Mouse (Mus musculus) ES-E14 (cell line): Measurements from ENCODE around the gene Skap2. TPM values are rescaled to one million over a fixed set of nuclear protein-coding genes. Genes with fewer than 3 reads are reported as not detected.
A peak's percentile ranks its signal among the peaks of the same experiment; 100 is the strongest.

Experiments
- DNase-seq: peaks from one replicate; pipeline ENCODE4 v3.0.0-alpha.2; 2013; ENCODE audit warnings: low read depth, low spot score
- H3K27ac ChIP-seq: 2 replicates; pipeline ENCODE4 v1.5.1; 2012; ENCODE audit warnings: low read depth, mild to moderate bottlenecking, low read length, moderate library complexity, mixed read lengths; ENCODE audit not compliant: poor library complexity, insufficient read depth, severe bottlenecking
- H3K36me3 ChIP-seq: 2 replicates; pipeline ENCODE4 v1.6.1; 2012; ENCODE audit warnings: mild to moderate bottlenecking, low read length, moderate library complexity, mixed read lengths; ENCODE audit not compliant: control insufficient read depth, poor library complexity, insufficient read depth, severe bottlenecking
- H3K4me1 ChIP-seq, 2 experiments: fragments of 150-350 bp in 1 of 2; sonication (generic) in 1 of 2; 2 replicates each; pipeline ENCODE4 v1.6.1; 2012; ENCODE audit warnings: low read length in 2 of 2, mild to moderate bottlenecking in 1 of 2, mixed read lengths in 1 of 2; ENCODE audit not compliant: control insufficient read depth in 2 of 2, insufficient read depth in 2 of 2, poor library complexity in 1 of 2
- H3K4me3 ChIP-seq, 2 experiments: fragments of 150-350 bp in 1 of 2; sonication (generic) in 1 of 2; 2 replicates each; pipeline ENCODE4 v1.5.1; 2012; ENCODE audit warnings: low read length in 2 of 2, low read depth in 1 of 2, mild to moderate bottlenecking in 1 of 2, mixed read lengths in 1 of 2; ENCODE audit not compliant: insufficient read depth in 1 of 2, poor library complexity in 1 of 2, severe bottlenecking in 1 of 2
- H3K9ac ChIP-seq: 2 replicates; pipeline ENCODE4 v1.6.1; 2012; ENCODE audit warnings: low read depth, mild to moderate bottlenecking, low read length, mixed read lengths; ENCODE audit not compliant: poor library complexity, insufficient read depth, severe bottlenecking
- H3K9me3 ChIP-seq: fragments of 150-350 bp; sonication (generic); 2 replicates; pipeline ENCODE4 v1.6.1; 2012; ENCODE audit warnings: low read depth, mild to moderate bottlenecking, low read length; ENCODE audit not compliant: control insufficient read depth, insufficient read depth
- CHD2 ChIP-seq: IDR thresholded peaks from 2 replicates; pipeline ENCODE4 v1.6.1; 2014; ENCODE audit warnings: mild to moderate bottlenecking, low read depth, low read length, inconsistent platforms
- HCFC1 ChIP-seq: IDR thresholded peaks from 2 replicates; pipeline ENCODE4 v1.6.1; 2012; ENCODE audit warnings: low read length, inconsistent platforms, borderline replicate concordance; ENCODE audit not compliant: insufficient read depth
- MAFK ChIP-seq: IDR thresholded peaks from 2 replicates; pipeline ENCODE4 v1.6.1; 2014; ENCODE audit warnings: mild to moderate bottlenecking, low read depth, low read length, inconsistent platforms; ENCODE audit not compliant: insufficient read depth
- ZC3H11A ChIP-seq: IDR thresholded peaks from 2 replicates; pipeline ENCODE4 v1.6.1; 2012; ENCODE audit warnings: low read depth, mild to moderate bottlenecking, inconsistent platforms, low read length, borderline replicate concordance
- ZNF384 ChIP-seq: IDR thresholded peaks from 2 replicates; pipeline ENCODE4 v1.6.1; 2012; ENCODE audit warnings: low read depth, low read length, inconsistent platforms
- in situ Hi-C, 2 experiments: fragments of 600-800 bp; cut with MboI; formaldehyde crosslinking; loops; one replicate each; pipeline ENCODE4 v1.15.1; 2025; ENCODE audit warnings: low sequenced_read_pairs in 2 of 2, inconsistent platforms in 1 of 2; ENCODE audit not compliant: unreplicated experiment in 2 of 2
- total RNA-seq: library from RNA; depleted of rRNA; stranded (reverse); fragments of 300-350 nt; gene quantifications from 2 replicates; pipeline ENCODE4 v1.2.3, GENCODE M21; 2012; rRNA removed

Skap2 gene
- 19.6 and 25.1 TPM in 2 replicates for total RNA-seq

DNA sequence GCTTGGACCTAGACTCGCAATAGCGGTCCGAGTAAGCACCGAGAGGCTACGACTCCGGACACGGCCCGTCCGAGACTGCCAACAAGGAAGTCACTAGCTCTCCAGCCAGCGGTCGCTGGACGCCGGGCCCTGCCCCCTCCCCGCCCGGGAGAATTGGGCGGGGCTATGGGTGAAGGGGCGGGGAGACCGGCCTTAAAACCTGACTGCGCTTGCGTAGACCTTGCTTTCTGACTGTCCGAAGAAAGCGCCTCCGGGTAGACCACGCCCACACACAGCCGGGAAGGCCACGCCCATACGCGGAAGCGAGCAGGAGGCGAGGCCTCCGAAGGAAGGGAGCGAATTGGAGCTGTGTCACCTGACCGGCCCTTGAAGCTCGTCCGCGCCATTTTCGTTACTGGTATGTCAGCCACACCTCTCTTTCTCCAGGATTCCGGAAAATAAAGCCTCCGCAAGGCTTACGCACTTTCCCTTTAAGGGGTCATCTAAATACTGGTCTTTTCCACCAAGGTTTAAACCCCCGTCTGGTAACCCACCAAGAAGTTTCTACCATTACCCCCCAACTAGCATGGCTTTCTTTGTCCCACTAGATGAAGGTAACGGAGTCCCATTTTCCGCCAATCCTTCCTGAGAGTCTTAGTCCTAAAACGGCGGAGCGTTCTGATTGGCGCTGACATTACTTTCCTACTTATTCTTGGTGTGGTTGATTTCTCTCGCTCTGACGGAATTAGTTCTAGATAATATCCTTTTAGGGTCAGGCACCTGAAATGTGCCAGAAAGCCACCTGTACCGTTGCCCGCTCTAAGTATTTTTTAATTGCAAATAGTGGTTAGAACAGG is at the start of gene Skap2:
Gene Skap2 (minus strand): TSS at position 141 of the 836 bp plus-strand sequence.
- peak within 1 kb of the TSS; percentile 78 to 89 for H3K4me3 ChIP-seq
- no peaks in the 10 kb centered on the region for H3K9me3 ChIP-seq
- in situ Hi-C loops: no loop called here
- DNase-seq: peak; percentile 98
- peak within 1 kb of the TSS; percentile 71 for H3K9ac ChIP-seq
- no peaks in the 10 kb centered on the region for H3K36me3 ChIP-seq
- peak; percentile 12; the same call in 1 of the 2 replicates for TF ChIP-seq CHD2
- no peak for TF ChIP-seq ZC3H11A
- peak; percentile 90 for TF ChIP-seq HCFC1
- H3K27ac ChIP-seq: peak within 1 kb of the TSS; percentile 48
- peaks cover 0 to 7% of the 10 kb centered on the region in 2 experiments; a peak in 2 of 4 replicates for H3K4me1 ChIP-seq

DNA sequence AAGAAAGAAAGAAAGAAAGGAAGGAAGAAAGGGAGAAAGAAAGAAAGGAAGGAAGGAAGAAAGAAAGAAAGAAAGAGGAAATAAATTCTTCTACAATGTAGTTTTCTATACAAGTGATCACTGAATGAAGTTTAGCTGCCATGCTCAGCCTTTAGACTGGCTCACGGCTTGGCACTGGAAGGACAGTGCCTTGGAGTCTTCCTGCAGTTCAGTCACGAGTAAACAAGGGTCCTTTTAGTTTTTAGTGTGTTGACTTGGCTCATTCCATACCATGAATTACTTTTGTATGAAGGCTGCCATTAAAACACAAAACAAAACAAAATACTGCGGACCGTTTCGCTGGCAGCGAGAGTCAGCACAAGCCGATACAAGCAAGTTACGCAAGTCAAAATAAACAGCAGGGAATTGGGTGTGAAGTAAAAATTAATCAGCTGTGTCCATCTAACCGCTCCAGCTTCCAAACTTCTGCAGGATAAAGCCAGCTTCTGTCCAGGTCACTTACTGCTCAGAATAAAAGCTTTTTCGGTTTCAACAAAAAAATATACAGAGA is 46.6 kb upstream of the Skap2 start:
- Histone ChIP-seq H3K4me1 (0 out of 4 replicates have a peak, but pooled peaks cover 0 to 2% of the 10 kb centered on the region in 2 experiments), H3K27ac (no peak overlapping the region), H3K4me3 (no peak overlapping the region), H3K9me3 (no peaks in the 10 kb centered on the region), H3K36me3 (no peaks in the 10 kb centered on the region), H3K9ac (no peak overlapping the region)
- no peak for TF ChIP-seq ZC3H11A
- TF ChIP-seq CHD2: no peak
- no peak for TF ChIP-seq HCFC1
- TF ChIP-seq ZNF384: no peak
- TF ChIP-seq MAFK: no peak
- DNase-seq: no peak
- in situ Hi-C loops: no loop called here

DNA sequence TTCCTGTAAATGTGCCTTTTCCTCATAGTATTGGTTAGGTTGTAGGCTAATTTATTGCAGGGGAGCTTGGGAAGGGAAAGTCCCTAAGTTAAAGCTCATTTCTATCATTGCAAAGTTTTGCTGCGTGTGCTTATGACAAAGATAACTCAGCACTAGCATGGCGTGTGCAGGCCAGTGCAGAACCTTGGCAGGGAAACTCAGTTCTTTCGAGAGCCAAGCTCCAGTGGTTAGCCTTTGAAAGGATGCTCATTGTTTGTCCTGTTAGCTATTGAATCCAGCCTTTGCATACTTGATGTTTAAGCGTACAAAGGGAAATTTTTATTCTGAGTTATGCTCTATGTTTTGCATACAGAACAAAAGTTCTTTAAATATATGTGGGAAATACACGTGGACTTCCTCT is 45.8 kb upstream of the Skap2 start:
- no peak overlapping the region for H3K27ac ChIP-seq
- no peak for DNase-seq
- TF ChIP-seq CHD2 (no peak), MAFK (no peak), ZC3H11A (no peak), ZNF384 (no peak), HCFC1 (no peak)
- H3K9ac ChIP-seq: no peak overlapping the region
- no peaks in the 10 kb centered on the region for H3K9me3 ChIP-seq
- H3K4me3 ChIP-seq: no peak overlapping the region
- in situ Hi-C loops: no loop called here
- no peaks in the 10 kb centered on the region for H3K36me3 ChIP-seq
- 0 out of 4 replicates have a peak, but pooled peaks cover 0 to 2% of the 10 kb centered on the region in 2 experiments for H3K4me1 ChIP-seq

DNA sequence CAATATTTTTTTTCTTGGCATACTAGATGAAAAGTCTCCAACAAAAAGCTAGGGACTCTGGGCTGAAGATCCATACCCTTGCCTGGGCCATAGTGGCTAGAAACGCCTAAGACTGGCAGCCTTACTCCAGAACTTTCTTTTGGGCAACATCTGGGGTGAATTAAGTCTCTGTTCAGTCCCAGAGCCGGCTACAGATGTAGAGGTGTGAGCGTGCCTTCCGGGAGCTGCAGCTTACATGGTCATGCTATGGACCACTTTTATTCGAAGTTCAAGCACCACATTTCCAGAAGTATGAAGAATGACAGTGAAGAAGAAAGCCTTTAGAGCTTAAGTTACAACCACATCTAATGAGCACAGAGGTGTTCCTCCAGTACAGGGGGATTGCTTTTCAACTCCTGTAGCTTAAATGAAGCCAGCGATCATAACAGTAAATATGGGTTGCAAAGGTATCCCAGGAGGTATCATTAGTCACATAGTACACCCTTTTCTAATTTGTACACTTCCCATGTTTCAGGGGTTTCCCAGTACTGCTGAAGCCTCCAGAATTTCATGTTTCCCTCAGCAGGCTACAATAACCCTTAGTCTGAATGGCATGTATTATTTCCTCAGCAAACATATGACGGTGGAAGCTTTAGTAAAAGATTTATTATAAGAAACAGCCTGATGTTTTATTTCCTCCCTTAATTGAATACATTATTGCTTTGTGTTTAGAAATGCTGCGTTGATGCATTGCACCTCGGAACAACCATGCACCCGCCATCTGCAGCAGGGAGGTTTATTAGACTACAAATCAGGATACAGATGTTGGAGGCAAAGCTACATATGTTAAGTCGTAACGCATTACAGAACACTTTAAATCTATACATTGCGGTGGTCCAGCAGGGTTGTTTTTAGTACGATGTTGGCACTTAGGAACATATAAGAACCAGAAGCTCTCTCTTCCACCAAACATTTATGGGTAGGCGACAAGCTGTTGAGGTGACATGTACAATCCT is 41.5 kb upstream of the Skap2 start:
- H3K9me3 ChIP-seq: no peaks in the 10 kb centered on the region
- TF ChIP-seq CHD2: no peak
- no peak for TF ChIP-seq ZC3H11A
- TF ChIP-seq HCFC1: no peak
- H3K4me3 ChIP-seq: no peak overlapping the region
- DNase-seq: no peak
- in situ Hi-C loops: no loop called here
- no peaks in the 10 kb centered on the region for H3K36me3 ChIP-seq
- H3K9ac ChIP-seq: no peak overlapping the region
- H3K27ac ChIP-seq: no peak overlapping the region
- no peaks in the 10 kb centered on the region for H3K4me1 ChIP-seq
